Mouse (Mus musculus): ENCODE measurements at regions not wholly inside any gene's neighbourhood (a gene's known extent, or its start where the extent isn't known, plus 50 kb on each side); places are given as distances from the start of the nearest gene placed in this dataset.

GRCm38 (mm10) chr1:154995778-154996390 is 103.6 kb downstream of the Ier5 start:
- DNase-seq (ENCODE audit: low read depth, low spot score) = no peak

GRCm38 (mm10) chr1:154993927-154994856 is 105.2 kb downstream of the Ier5 start:
- no peak for DNase-seq (ENCODE audit: low read depth, low spot score)

- no peak for DNase-seq (ENCODE audit: low read depth, low spot score)
These were observed 99.0 kb upstream of the Cacna1e start for GRCm38 (mm10) chr1:154983325-154983724.

- no peak for DNase-seq (ENCODE audit: low read depth, low spot score)
These were observed 98.5 kb upstream of the Cacna1e start for GRCm38 (mm10) chr1:154982836-154983235.

- no peak for DNase-seq (ENCODE audit: low read depth, low spot score)
These were observed 97.4 kb upstream of the Cacna1e start for GRCm38 (mm10) chr1:154981687-154982086.

GRCm38 (mm10) chr1:154975732-154976131 is 91.4 kb upstream of the Cacna1e start:
- no peak for DNase-seq (ENCODE audit: low read depth, low spot score)

- DNase-seq (ENCODE audit: low read depth, low spot score) = no peak
These were observed 77.0 kb upstream of the Cacna1e start for GRCm38 (mm10) chr1:154961271-154961670.

- no peak for DNase-seq (ENCODE audit: low read depth, low spot score)
These were observed 72.3 kb upstream of the Cacna1e start for GRCm38 (mm10) chr1:154956625-154957031.

GRCm38 (mm10) chr1:154952679-154953078 is 68.4 kb upstream of the Cacna1e start:
- DNase-seq (ENCODE audit: low read depth, low spot score) = peak; percentile 28
